Mouse (Mus musculus): ENCODE measurements at regions not wholly inside any gene's neighbourhood (a gene's known extent, or its start where the extent isn't known, plus 50 kb on each side); places are given as distances from the start of the nearest gene placed in this dataset.
"Not testable (repeated sequence)": the region's sequence is repeated elsewhere in the genome, so short reads cannot be mapped to it uniquely, and the experiment has no call there.

DNA sequence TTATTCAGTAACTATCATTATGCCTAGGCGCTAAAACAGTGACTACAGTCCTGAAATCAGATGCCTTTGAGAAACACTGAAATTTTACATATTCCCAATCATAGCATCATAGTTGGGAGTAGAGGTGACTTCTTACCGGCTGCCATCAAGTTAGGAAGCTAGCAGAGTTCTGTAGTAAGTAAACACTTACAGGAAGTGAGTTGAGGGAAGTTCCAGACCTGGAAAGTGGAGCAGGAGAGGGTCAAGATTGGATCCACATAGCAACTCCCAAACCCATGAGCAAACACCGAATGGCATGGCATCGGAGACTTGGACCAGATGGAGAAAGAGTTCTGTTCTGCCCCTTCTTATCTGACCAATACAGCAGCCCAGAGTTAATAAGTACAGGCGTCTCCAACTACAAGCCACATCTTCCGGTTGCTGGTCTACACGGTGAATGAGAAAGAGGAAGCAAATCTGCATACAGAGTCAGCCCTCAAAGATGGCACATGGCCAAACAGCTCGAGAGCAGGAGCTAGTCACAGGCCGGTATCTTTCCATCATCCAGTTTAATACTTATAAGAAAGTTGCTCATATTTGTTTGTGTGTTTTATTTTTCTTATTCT lies 184.8 kb upstream of the Slc7a11 start:
- 91% methylated on average over 9 of the region's 9 CpGs for WGBS
- Histone ChIP-seq H3K4me3 (ENCODE audit: low read depth, low read length) (no peak overlapping the region), H3K9me3 (ENCODE audit: control insufficient read depth, low read length) (no peaks in the 10 kb centered on the region), H3K27ac (ENCODE audit: low read depth, low read length) (no peak overlapping the region), H3K36me3 (ENCODE audit: control insufficient read depth, insufficient read depth, low read length) (no peaks in the 10 kb centered on the region), H3K4me2 (ENCODE audit: low read depth) (no peak overlapping the region), H3K27me3 (ENCODE audit: control insufficient read depth, insufficient read depth, low read length) (no peaks in the 10 kb centered on the region), H3K4me1 (ENCODE audit: control insufficient read depth, insufficient read depth, low read length) (no peaks in the 10 kb centered on the region), H3K9ac (ENCODE audit: low read length) (no peak overlapping the region)
- ATAC-seq (ENCODE audit: insufficient read depth, low FRiP score, low TSS enrichment) (no peak), DNase-seq (ENCODE audit: low spot score) (no peak)

DNA sequence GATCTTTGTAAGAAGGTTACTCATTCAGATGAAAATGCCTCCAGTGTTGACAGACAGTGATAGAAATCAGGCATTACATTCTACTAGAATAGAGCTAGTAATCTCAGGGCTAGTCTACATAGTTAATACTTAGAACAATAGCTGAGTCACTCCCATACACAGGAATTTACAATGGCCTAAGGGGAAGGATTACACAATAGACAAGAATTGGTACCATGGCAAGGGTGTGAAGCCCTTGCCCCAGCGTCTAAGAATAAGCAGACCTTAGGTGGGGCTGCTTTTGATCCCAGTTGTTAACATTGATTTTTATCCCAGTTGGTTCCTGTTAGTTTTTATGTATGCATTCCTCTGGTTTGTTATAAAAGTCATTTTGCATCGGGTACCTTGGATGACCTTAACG lies 177.8 kb upstream of the Slc7a11 start:
- not testable (repeated sequence) for H3K27me3 ChIP-seq (ENCODE audit: control insufficient read depth, insufficient read depth, low read length); DNase-seq (ENCODE audit: low spot score); H3K9ac ChIP-seq (ENCODE audit: low read length); ATAC-seq (ENCODE audit: insufficient read depth, low FRiP score, low TSS enrichment); H3K4me1 ChIP-seq (ENCODE audit: control insufficient read depth, insufficient read depth, low read length); H3K27ac ChIP-seq (ENCODE audit: low read depth, low read length); H3K36me3 ChIP-seq (ENCODE audit: control insufficient read depth, insufficient read depth, low read length); H3K4me2 ChIP-seq (ENCODE audit: low read depth); H3K9me3 ChIP-seq (ENCODE audit: control insufficient read depth, low read length); H3K4me3 ChIP-seq (ENCODE audit: low read depth, low read length)
- WGBS = 73% methylated on average over 3 of the region's 3 CpGs

DNA sequence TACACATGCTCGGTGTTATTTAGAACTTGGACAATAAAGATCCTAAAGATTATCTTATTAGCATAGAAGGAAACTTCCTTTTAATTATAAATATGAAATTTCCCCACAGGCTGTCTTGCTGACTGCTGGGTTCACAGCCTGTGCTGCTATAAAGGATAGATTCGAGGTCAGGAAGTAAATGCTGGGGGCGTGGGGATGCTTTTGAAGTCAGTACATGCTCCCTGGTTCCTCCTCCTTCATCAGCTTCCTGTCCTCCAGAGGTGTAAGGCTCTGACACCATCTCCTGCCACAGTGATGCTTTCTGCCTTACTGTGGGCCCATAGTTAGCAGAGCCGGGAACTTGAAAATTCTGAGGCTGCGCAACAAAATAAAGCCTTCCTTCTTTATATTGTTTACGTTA lies 175.6 kb upstream of the Slc7a11 start:
- H3K4me1 ChIP-seq (ENCODE audit: control insufficient read depth, insufficient read depth, low read length) = no peaks in the 10 kb centered on the region
- H3K36me3 ChIP-seq (ENCODE audit: control insufficient read depth, insufficient read depth, low read length) = no peaks in the 10 kb centered on the region
- H3K27me3 ChIP-seq (ENCODE audit: control insufficient read depth, insufficient read depth, low read length) = no peaks in the 10 kb centered on the region
- H3K4me3 ChIP-seq (ENCODE audit: low read depth, low read length) = no peak overlapping the region
- DNase-seq (ENCODE audit: low spot score) (no peak), ATAC-seq (ENCODE audit: insufficient read depth, low FRiP score, low TSS enrichment) (no peak)
- H3K9ac ChIP-seq (ENCODE audit: low read length) = no peak overlapping the region
- WGBS = 79% methylated on average over 6 of the region's 6 CpGs
- H3K4me2 ChIP-seq (ENCODE audit: low read depth) = no peak overlapping the region
- no peaks in the 10 kb centered on the region for H3K9me3 ChIP-seq (ENCODE audit: control insufficient read depth, low read length)
- H3K27ac ChIP-seq (ENCODE audit: low read depth, low read length) = no peak overlapping the region

DNA sequence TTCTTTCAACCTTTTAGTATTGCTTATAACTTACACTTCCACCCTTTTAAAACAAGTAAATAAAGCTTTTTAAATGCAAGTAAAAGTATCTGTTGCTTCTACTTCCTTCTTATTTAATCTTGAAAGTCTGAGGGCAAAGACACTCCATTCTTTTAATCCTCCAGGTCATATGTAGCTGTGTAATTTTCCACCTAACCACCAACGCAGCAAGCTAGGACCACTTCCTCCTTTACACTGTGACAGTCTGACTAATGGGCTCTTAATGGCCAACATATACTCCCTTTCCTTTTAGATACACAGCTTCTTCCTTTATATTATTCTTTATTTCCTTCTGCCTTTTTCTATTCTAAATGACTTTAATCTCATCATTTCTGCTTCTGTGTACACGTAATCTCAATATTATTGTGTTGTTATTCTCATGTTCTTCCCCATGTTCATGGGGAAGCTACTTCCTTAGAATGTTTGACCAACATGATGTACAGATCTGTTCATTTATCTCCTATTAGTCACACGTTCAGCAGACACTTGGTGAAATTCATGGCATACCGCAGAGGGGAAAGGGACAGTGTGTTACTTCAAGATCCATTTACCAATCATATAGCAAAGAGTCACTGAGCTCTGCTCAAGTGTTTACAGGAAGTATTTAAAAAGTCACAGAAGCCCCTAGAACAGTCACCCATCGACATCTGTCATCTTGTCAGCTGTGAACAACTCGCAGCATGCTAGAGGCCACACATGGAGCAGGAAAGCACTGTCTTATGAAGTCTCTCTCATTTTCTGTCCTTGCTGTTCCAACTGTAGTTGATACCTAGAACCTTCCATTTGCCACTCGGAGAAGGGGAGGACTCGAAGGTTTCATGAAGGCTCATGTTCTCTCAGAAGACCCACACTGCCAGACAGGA lies 172.2 kb upstream of the Slc7a11 start:
- Histone ChIP-seq H3K9ac (ENCODE audit: low read length) (no peak overlapping the region), H3K36me3 (ENCODE audit: control insufficient read depth, insufficient read depth, low read length) (no peaks in the 10 kb centered on the region), H3K4me1 (ENCODE audit: control insufficient read depth, insufficient read depth, low read length) (no peaks in the 10 kb centered on the region), H3K4me3 (ENCODE audit: low read depth, low read length) (no peak overlapping the region), H3K27ac (ENCODE audit: low read depth, low read length) (no peak overlapping the region), H3K4me2 (ENCODE audit: low read depth) (no peak overlapping the region), H3K9me3 (ENCODE audit: control insufficient read depth, low read length) (no peaks in the 10 kb centered on the region), H3K27me3 (ENCODE audit: control insufficient read depth, insufficient read depth, low read length) (no peaks in the 10 kb centered on the region)
- DNase-seq (ENCODE audit: low spot score) (no peak), ATAC-seq (ENCODE audit: insufficient read depth, low FRiP score, low TSS enrichment) (no peak)
- 80% methylated on average over 8 of the region's 8 CpGs for WGBS

DNA sequence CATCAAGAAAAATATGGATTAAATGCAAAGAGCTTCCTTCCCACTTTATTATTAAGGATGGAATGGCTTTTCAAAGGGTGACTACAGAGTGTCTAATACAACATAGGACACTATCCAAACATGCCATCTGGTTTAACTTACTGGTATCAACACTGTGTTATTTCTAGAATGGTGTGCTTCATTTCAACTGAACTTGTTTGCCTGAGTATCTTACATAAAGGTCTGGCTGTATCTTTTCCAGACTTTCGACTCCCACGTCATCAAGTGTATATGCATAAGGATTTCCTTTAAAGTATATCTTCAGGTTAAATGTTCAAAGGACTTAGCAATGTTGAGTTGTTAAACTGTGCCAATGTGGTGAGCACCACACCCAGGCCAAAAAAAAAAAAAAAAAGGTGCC lies 169.6 kb upstream of the Slc7a11 start:
- ATAC-seq (ENCODE audit: insufficient read depth, low FRiP score, low TSS enrichment) (no peak), DNase-seq (ENCODE audit: low spot score) (no peak)
- H3K9me3 ChIP-seq (ENCODE audit: control insufficient read depth, low read length) = no peaks in the 10 kb centered on the region
- 92% methylated on average over 2 of the region's 2 CpGs for WGBS
- H3K4me1 ChIP-seq (ENCODE audit: control insufficient read depth, insufficient read depth, low read length) = no peaks in the 10 kb centered on the region
- no peaks in the 10 kb centered on the region for H3K27me3 ChIP-seq (ENCODE audit: control insufficient read depth, insufficient read depth, low read length)
- H3K36me3 ChIP-seq (ENCODE audit: control insufficient read depth, insufficient read depth, low read length) = no peaks in the 10 kb centered on the region
- H3K4me3 ChIP-seq (ENCODE audit: low read depth, low read length) = no peak overlapping the region
- no peak overlapping the region for H3K4me2 ChIP-seq (ENCODE audit: low read depth)
- no peak overlapping the region for H3K27ac ChIP-seq (ENCODE audit: low read depth, low read length)
- no peak overlapping the region for H3K9ac ChIP-seq (ENCODE audit: low read length)

DNA sequence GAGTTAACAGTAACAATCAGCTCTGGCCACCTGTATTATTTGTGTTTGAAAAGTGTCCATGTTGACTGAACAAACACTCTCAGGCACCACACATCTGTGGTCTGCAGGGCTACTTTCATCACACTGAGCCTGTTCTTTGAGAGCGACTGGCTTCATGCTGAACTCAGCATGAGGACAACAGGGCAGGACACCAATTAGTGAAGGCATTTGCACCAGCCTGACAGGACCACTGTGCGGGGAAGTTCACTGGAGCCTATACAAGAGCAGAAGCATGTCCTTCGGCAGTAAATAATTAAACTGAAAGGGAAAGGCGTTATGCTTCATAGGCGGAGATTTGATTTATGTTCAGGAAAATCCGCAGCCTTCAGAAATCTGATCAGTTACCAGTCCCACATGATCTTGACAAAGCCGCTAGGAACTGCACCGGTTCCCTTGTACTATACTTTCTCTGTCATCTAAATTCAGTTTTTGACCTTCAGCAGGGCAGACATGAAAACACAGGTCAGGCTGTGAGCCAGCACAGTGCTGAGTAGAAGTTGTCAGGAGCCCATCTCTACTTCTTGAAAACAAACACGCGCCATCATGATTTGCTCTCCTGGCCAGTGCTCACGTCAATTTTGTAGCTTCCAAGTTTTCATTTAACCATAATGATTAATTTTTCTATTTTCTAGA lies 166.1 kb upstream of the Slc7a11 start:
- no peak overlapping the region for H3K9ac ChIP-seq (ENCODE audit: low read length)
- H3K27me3 ChIP-seq (ENCODE audit: control insufficient read depth, insufficient read depth, low read length) = no peaks in the 10 kb centered on the region
- 53% methylated on average over 11 of the region's 11 CpGs for WGBS
- DNase-seq (ENCODE audit: low spot score) = peak; percentile 35
- no peaks in the 10 kb centered on the region for H3K36me3 ChIP-seq (ENCODE audit: control insufficient read depth, insufficient read depth, low read length)
- no peaks in the 10 kb centered on the region for H3K4me1 ChIP-seq (ENCODE audit: control insufficient read depth, insufficient read depth, low read length)
- no peak overlapping the region for H3K4me3 ChIP-seq (ENCODE audit: low read depth, low read length)
- no peak overlapping the region for H3K4me2 ChIP-seq (ENCODE audit: low read depth)
- no peak overlapping the region for H3K27ac ChIP-seq (ENCODE audit: low read depth, low read length)
- no peaks in the 10 kb centered on the region for H3K9me3 ChIP-seq (ENCODE audit: control insufficient read depth, low read length)
- no peak for ATAC-seq (ENCODE audit: insufficient read depth, low FRiP score, low TSS enrichment)

DNA sequence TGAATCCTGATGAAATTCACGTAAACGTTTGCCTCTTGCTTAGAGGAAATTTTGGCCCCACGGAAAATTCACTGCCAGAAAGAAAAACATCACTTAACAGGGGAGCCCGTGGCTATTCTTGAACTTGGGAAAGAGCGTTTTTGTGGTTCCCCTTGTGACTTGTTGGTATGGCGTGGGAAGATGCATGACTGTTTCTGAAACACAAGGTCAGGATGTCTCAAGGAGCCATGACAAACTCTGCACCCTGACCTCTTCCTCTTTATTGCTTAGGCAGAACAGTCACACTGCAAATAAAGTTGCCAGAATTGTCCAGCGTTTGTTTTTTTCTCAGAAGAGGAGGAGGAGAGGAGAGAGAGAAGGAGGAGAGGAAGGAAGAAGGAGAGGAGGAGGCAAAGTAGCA lies 164.3 kb upstream of the Slc7a11 start:
- Histone ChIP-seq H3K27ac (ENCODE audit: low read depth, low read length) (no peak overlapping the region), H3K9ac (ENCODE audit: low read length) (no peak overlapping the region), H3K9me3 (ENCODE audit: control insufficient read depth, low read length) (no peaks in the 10 kb centered on the region), H3K4me3 (ENCODE audit: low read depth, low read length) (no peak overlapping the region), H3K27me3 (ENCODE audit: control insufficient read depth, insufficient read depth, low read length) (no peaks in the 10 kb centered on the region), H3K4me2 (ENCODE audit: low read depth) (no peak overlapping the region), H3K4me1 (ENCODE audit: control insufficient read depth, insufficient read depth, low read length) (no peaks in the 10 kb centered on the region), H3K36me3 (ENCODE audit: control insufficient read depth, insufficient read depth, low read length) (no peaks in the 10 kb centered on the region)
- peak; percentile 24 for DNase-seq (ENCODE audit: low spot score)
- ATAC-seq (ENCODE audit: insufficient read depth, low FRiP score, low TSS enrichment) = no peak
- WGBS = 57% methylated on average over 7 of the region's 7 CpGs

DNA sequence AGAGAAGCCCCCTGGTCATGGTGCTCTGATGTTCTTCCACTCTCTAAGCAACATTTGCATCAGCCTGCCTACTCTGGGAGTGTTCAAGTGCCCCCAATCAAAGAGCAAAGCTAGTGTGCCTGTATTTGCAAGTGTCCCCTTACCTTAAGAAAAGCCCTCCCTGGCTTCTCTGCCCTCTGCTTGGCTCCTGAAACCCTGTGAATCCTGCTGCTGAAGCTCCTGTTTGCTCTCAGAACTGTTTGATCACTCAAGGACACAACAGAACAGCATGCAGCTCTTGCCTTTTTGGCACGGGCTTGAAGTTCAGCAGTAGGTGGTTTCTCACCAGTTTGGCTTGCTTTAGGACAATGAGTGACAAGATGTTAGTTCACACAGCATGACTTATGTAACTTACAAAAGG lies 163.6 kb upstream of the Slc7a11 start:
- Histone ChIP-seq H3K36me3 (ENCODE audit: control insufficient read depth, insufficient read depth, low read length) (no peaks in the 10 kb centered on the region), H3K4me1 (ENCODE audit: control insufficient read depth, insufficient read depth, low read length) (no peaks in the 10 kb centered on the region), H3K27me3 (ENCODE audit: control insufficient read depth, insufficient read depth, low read length) (no peaks in the 10 kb centered on the region), H3K9me3 (ENCODE audit: control insufficient read depth, low read length) (no peaks in the 10 kb centered on the region), H3K4me2 (ENCODE audit: low read depth) (no peak overlapping the region), H3K4me3 (ENCODE audit: low read depth, low read length) (no peak overlapping the region), H3K27ac (ENCODE audit: low read depth, low read length) (no peak overlapping the region), H3K9ac (ENCODE audit: low read length) (no peak overlapping the region)
- ATAC-seq (ENCODE audit: insufficient read depth, low FRiP score, low TSS enrichment) = no peak
- 19% methylated on average over 1 of the region's 1 CpGs for WGBS
- DNase-seq (ENCODE audit: low spot score) = no peak
